Mouse (Mus musculus): ENCODE data around the gene Aunip.

DNA sequence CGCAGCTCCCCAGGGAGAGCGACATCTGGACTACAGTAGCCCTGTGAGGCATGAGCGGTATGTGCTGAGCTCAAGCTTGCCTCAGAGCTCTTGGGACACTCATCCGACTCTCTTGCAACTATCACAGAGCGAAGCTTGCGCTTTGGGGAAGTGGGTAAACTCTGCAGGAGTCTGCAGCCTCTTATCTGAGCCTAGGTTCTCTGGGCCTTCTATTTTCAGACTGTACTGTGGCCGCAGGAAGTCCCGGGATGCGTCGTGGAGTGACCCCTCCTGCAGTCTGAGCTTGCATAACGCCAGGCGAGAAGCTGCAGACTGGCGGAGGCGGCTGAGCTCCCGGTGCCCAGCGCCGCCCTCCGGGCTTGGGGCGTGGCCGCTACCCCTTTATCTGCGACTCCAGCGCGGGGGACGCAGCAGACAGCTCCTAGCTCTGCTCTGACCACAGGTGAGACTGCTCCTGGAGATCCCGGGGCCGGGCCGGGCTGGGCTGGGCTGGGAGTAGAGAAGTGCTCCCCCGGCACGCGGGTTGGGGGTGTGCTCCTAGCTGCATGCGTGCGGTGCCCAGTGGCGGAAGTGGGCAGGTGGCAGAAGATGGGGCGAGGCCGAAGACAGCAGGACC is 14.1 kb upstream of the Aunip start, which contains the start of gene Paqr7:
- TF ChIP-seq POLR2A (IDR thresholded peaks at IDR 0.05; ENCODE audit: low read depth, low read length) (no peak; the same call in 1 of the 2 replicates), CTCF (IDR thresholded peaks at IDR 0.05; ENCODE audit: extremely low read depth, insufficient read depth, insufficient read length, insufficient replicate concordance) (no peak)

Data from spleen, adult 2 months (tissue).